Comparison of ENCODE assay signal across 23 mouse cellular contexts in genomic region chr2:166619270-166619669, GRCm38 (mm10).
DNase-seq lines count a peak whose midpoint lies in the region; ATAC-seq and TF ChIP-seq lines count a peak whose summit lies in the region.
"Had no signal": no experiment of that assay in that cellular context is flagged by ENCODE, and none has a peak within 500 bp of the region (broad histone marks: within the 10 kb centered on the region; RNA-seq: fewer than 3 reads in every experiment).

No protein-coding gene starts in this region.

- peaks cover 2% of the 10 kb centered on the region; the same call in 1 of the 2 replicates for H3K36me3 ChIP-seq in hindbrain, postnatal 0 days (ENCODE audit: insufficient read depth, low read length)
- no peaks in the 10 kb centered on the region; the same call in 1 of the 2 replicates for H3K36me3 ChIP-seq in hindbrain, embryonic 11.5 days (ENCODE audit: control insufficient read depth, insufficient read depth, low read length)
- peaks cover 70% of the 10 kb centered on the region for H3K36me3 ChIP-seq in midbrain, embryonic 10.5 days
- H3K36me3 ChIP-seq in midbrain, embryonic 15.5 days (replicated peaks), result no peaks in the 10 kb centered on the region
- H3K36me3 ChIP-seq in ES-E14 (ENCODE audit: control insufficient read depth, insufficient read depth, low read length, poor library complexity, severe bottlenecking), result no peaks in the 10 kb centered on the region
- H3K36me3 ChIP-seq: forebrain, embryonic 15.5 days; kidney, embryonic 15.5 days had no signal

- WGBS in hindbrain, postnatal 0 days, result 94% methylated on average over 5 of the region's 5 CpGs
- 97% methylated on average over 5 of the region's 5 CpGs for WGBS in hindbrain, embryonic 11.5 days
- 93% methylated on average over 5 of the region's 5 CpGs for WGBS in midbrain, embryonic 10.5 days
- 95% methylated on average over 5 of the region's 5 CpGs for WGBS in midbrain, embryonic 15.5 days

- no peak overlapping the region for H3K4me3 ChIP-seq in hindbrain, postnatal 0 days (ENCODE audit: low read length)
- H3K4me3 ChIP-seq in hindbrain, embryonic 11.5 days (ENCODE audit: low read depth, low read length), result no peak overlapping the region
- no peak overlapping the region for H3K4me3 ChIP-seq in midbrain, embryonic 10.5 days
- no peak overlapping the region for H3K4me3 ChIP-seq in midbrain, embryonic 15.5 days
- H3K4me3 ChIP-seq in ES-E14 (ENCODE audit: insufficient read depth in 1 of 2, low read depth in 1 of 2, low read length in 2 of 2, poor library complexity in 1 of 2, severe bottlenecking in 1 of 2), result no peak overlapping the region
- H3K4me3 ChIP-seq: forebrain, embryonic 15.5 days; kidney, embryonic 15.5 days; liver, embryonic 15.5 days had no signal

- no peak for ATAC-seq in hindbrain, postnatal 0 days
- no peak for ATAC-seq in hindbrain, embryonic 11.5 days (ENCODE audit: low FRiP score)
- ATAC-seq in midbrain, embryonic 15.5 days (replicated peaks), result no peak
- ATAC-seq in megakaryocyte-erythroid progenitor cell, adult 5-6 weeks (replicated peaks; ENCODE audit: low FRiP score, low TSS enrichment, poor library complexity, severe bottlenecking), result no peak
- ATAC-seq: forebrain, embryonic 15.5 days; intestine, postnatal 0 days had no signal

- H3K9ac ChIP-seq in hindbrain, postnatal 0 days (replicated peaks; ENCODE audit: low read length), result no peak overlapping the region
- no peak overlapping the region for H3K9ac ChIP-seq in hindbrain, embryonic 11.5 days (ENCODE audit: low read depth, low read length)
- H3K9ac ChIP-seq in midbrain, embryonic 15.5 days, result no peak overlapping the region
- peak overlapping the region; percentile 12; the same call in 1 of the 2 replicates for H3K9ac ChIP-seq in ES-E14 (ENCODE audit: insufficient read depth, low read depth, low read length, poor library complexity, severe bottlenecking)
- H3K9ac ChIP-seq: forebrain, embryonic 15.5 days; kidney, embryonic 15.5 days; liver, embryonic 15.5 days had no signal

- TF ChIP-seq CTCF in hindbrain, postnatal 0 days (IDR thresholded peaks at IDR 0.05; ENCODE audit: low read depth), result no peak

- H3K9me3 ChIP-seq in hindbrain, postnatal 0 days (ENCODE audit: low read length), result no peaks in the 10 kb centered on the region
- H3K9me3 ChIP-seq in hindbrain, embryonic 11.5 days (ENCODE audit: control insufficient read depth, low read length), result no peaks in the 10 kb centered on the region
- 0 out of 2 replicates have a peak, but pooled peaks cover 3% of the 10 kb centered on the region for H3K9me3 ChIP-seq in midbrain, embryonic 10.5 days (replicated peaks)
- no peaks in the 10 kb centered on the region for H3K9me3 ChIP-seq in midbrain, embryonic 15.5 days
- H3K9me3 ChIP-seq in ES-E14 (ENCODE audit: control insufficient read depth, insufficient read depth, low read depth, low read length), result no peaks in the 10 kb centered on the region
- H3K9me3 ChIP-seq: forebrain, embryonic 15.5 days; kidney, embryonic 15.5 days; liver, embryonic 15.5 days had no signal

- H3K4me1 ChIP-seq in hindbrain, postnatal 0 days (ENCODE audit: insufficient read depth, low read length), result peaks cover 15% of the 10 kb centered on the region; the same call in 1 of the 2 replicates
- H3K4me1 ChIP-seq in hindbrain, embryonic 11.5 days (replicated peaks; ENCODE audit: control insufficient read depth, insufficient read depth, low read length), result peaks cover 8% of the 10 kb centered on the region; the same call in 1 of the 2 replicates
- H3K4me1 ChIP-seq in midbrain, embryonic 10.5 days, result peaks cover 24% of the 10 kb centered on the region
- H3K4me1 ChIP-seq in midbrain, embryonic 15.5 days, result peaks cover 9% of the 10 kb centered on the region
- peaks cover 0 to 3% of the 10 kb centered on the region in 2 experiments; a peak in 1 of 4 replicates for H3K4me1 ChIP-seq in ES-E14 (ENCODE audit: control insufficient read depth in 2 of 2, insufficient read depth in 2 of 2, low read length in 2 of 2, poor library complexity in 1 of 2)

- DNase-seq in hindbrain, postnatal 0 days (ENCODE audit: low spot score), result peak; percentile 14
- no peak for DNase-seq in hindbrain, embryonic 11.5 days (ENCODE audit: low spot score)
- no peak for DNase-seq in midbrain, embryonic 10.5 days (ENCODE audit: low spot score)
- peak; percentile 42 for DNase-seq in CD4-positive helper T cell, adult 2 months (ENCODE audit: low read depth, low spot score)
- no peak for DNase-seq in ES-E14 (ENCODE audit: low read depth, low spot score)
- DNase-seq: adrenal gland, postnatal 14 days; cerebellum, adult 9-10 months; gastrocnemius, postnatal 14 days; heart, adult 18-20 months; heart, postnatal 4 days; kidney, postnatal 36 days; left cerebral cortex, postnatal 4 days; liver; lung, postnatal 14 days; right cerebral cortex, postnatal 14 days; spleen, adult 18-20 months had no signal

- no peak overlapping the region for H3K4me2 ChIP-seq in hindbrain, postnatal 0 days (ENCODE audit: low read depth, low read length)
- no peak overlapping the region for H3K4me2 ChIP-seq in hindbrain, embryonic 11.5 days (replicated peaks; ENCODE audit: low read depth, low read length)
- H3K4me2 ChIP-seq in midbrain, embryonic 15.5 days, result no peak overlapping the region
- H3K4me2 ChIP-seq: forebrain, embryonic 15.5 days; kidney, embryonic 15.5 days; liver, embryonic 15.5 days; midbrain, embryonic 11.5 days had no signal

- 0 out of 2 replicates have a peak overlapping the region, but pooled peaks have one; percentile 48 for H3K27ac ChIP-seq in hindbrain, postnatal 0 days
- H3K27ac ChIP-seq in hindbrain, embryonic 11.5 days (ENCODE audit: low read depth, low read length), result no peak overlapping the region
- H3K27ac ChIP-seq in midbrain, embryonic 10.5 days (replicated peaks), result 0 out of 2 replicates have a peak overlapping the region, but pooled peaks have one; percentile 30
- no peak overlapping the region for H3K27ac ChIP-seq in midbrain, embryonic 15.5 days
- no peak overlapping the region for H3K27ac ChIP-seq in ES-E14 (ENCODE audit: insufficient read depth, low read depth, low read length, poor library complexity, severe bottlenecking)
- H3K27ac ChIP-seq: forebrain, embryonic 15.5 days; kidney, embryonic 15.5 days; liver, embryonic 15.5 days had no signal

- in situ Hi-C loops in ES-E14 (cut with MboI; ENCODE audit: low sequenced_read_pairs in 2 of 2, unreplicated experiment in 2 of 2), result no loop called here

- no peaks in the 10 kb centered on the region for H3K27me3 ChIP-seq in hindbrain, postnatal 0 days (ENCODE audit: insufficient read depth, low read length)
- H3K27me3 ChIP-seq in hindbrain, embryonic 11.5 days (ENCODE audit: control insufficient read depth, insufficient read depth, low read length), result no peaks in the 10 kb centered on the region
- no peaks in the 10 kb centered on the region for H3K27me3 ChIP-seq in midbrain, embryonic 10.5 days (ENCODE audit: low read depth, poor library complexity, severe bottlenecking)
- no peaks in the 10 kb centered on the region for H3K27me3 ChIP-seq in midbrain, embryonic 15.5 days (replicated peaks)
- H3K27me3 ChIP-seq: forebrain, embryonic 15.5 days; kidney, embryonic 15.5 days; liver, embryonic 15.5 days had no signal

TF ChIP-seq in ES-E14, 5 proteins besides CTCF, POLR2A, EP300 and RAD21:
- TF ChIP-seq HCFC1 (IDR thresholded peaks at IDR 0.05; ENCODE audit: borderline replicate concordance, insufficient read depth, low read length) (no peak), ZNF384 (IDR thresholded peaks at IDR 0.05; ENCODE audit: low read depth, low read length) (no peak), ZC3H11A (IDR thresholded peaks at IDR 0.05; ENCODE audit: borderline replicate concordance, low read depth, low read length) (no peak), MAFK (IDR thresholded peaks at IDR 0.05; ENCODE audit: insufficient read depth, low read depth, low read length) (no peak), CHD2 (IDR thresholded peaks at IDR 0.05; ENCODE audit: low read depth, low read length) (no peak)
TF ChIP-seq in ES-E14: peak in this region for 0.

Comparison
In these comparisons a context has a peak if more than half of its experiments do, and no peak if none do; other contexts are left out.
1. DNase-seq: peak in hindbrain, postnatal 0 days (single experiment) and CD4-positive helper T cell, adult 2 months (single experiment); none in hindbrain, embryonic 11.5 days (single experiment), midbrain, embryonic 10.5 days (single experiment) and ES-E14 (single experiment).
2. H3K27ac ChIP-seq: peak in hindbrain, postnatal 0 days (single experiment) and midbrain, embryonic 10.5 days (single experiment); none in hindbrain, embryonic 11.5 days (single experiment), midbrain, embryonic 15.5 days (single experiment) and ES-E14 (single experiment).